Mouse (Mus musculus) spleen, adult 18-20 months (tissue): ENCODE results near the gene Ddx47.

Experiments used
- DNase-seq, 2 experiments: peaks; one replicate each; pipeline ENCODE4 v3.0.0; 2022; ENCODE audit warnings: mixed read lengths in 2 of 2

The Ddx47 gene

DNA sequence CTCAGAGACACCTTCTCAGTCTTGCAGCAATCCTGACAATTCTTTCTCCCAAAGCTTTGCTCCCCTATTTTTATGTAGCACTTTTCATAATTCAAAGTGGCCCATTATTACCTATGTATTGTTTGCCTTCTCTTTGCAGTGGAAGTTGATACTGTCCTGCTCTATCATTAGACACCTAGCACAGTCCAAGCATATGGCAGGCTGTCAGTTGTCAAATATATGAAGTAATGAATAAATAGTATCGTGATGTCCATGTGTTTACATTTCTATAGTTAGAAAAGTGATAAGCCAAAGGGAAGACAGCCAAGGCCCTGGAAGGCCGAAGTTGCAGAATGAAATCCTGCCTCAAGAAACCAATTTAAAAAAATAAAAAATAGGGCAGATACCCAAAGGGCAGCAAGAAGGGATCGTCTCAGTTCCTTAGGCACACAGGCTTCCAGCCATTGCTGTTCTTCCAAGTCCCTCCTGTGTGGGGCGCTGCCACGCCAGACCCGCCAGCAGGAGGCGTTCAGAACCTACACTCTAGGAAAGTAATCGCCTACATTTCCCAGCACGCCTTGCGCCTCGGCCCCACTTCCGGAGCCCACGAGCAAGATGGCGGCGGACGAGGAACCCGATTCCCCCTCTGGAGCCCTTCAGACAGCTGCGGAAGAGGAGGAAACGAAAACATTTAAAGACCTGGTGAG is at the start of gene Ddx47:
Gene Ddx47 (plus strand): TSS at position 565 of the 686 bp plus-strand sequence.
- peak; percentile 86 to 96 for DNase-seq

DNA sequence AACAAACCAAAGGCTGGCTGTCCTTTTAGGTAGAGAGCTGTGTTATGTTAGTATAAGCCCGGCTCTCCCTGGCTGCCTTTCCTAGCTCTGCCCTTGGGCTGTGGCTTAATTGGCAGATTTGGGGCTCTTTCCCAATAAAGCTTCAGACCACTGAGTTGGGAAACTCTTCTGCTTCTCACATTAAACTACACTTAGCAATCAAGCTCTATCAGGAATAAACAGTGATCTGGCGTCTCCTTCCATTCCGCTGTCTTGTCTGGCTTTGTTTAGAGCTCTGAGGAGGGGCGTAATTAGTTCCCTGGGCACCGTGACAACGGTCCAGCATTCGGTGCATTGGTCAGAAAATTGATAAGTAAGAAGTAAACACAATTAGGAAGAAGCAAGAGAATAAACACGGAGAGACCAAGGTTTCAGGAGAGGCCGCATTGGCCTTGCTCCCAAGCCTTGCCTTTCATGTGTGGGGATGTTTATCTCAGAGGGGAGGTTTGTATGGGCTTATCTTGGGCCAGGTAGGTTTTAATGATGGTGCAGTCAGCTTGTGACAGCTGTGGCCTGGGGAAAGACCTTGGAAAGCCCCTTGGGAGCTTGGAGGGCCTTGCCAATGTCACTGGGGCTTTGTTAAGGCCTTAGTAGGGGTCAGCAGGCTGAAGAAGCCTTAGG is 49.4 kb upstream of the Ddx47 start:
- no peak for DNase-seq

DNA sequence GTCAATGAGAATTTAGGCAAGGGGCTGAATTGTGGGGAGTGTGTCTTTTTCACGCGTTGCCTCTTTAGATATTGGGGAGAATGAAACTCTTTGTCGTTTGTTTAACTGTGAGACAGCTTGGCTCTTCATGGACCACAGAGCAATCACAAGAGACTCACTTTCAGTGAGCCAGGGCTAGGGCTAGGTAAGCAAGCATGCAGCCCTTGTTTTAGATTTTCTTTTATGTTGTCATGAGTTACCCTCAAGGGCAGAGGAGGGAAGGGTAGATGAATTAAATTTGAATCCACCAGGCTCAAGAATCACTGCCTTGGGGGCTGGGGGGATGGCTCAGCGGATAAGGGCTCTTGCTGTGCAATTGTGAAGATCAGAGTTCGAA is 48.9 kb upstream of the Ddx47 start:
- no peak for DNase-seq

DNA sequence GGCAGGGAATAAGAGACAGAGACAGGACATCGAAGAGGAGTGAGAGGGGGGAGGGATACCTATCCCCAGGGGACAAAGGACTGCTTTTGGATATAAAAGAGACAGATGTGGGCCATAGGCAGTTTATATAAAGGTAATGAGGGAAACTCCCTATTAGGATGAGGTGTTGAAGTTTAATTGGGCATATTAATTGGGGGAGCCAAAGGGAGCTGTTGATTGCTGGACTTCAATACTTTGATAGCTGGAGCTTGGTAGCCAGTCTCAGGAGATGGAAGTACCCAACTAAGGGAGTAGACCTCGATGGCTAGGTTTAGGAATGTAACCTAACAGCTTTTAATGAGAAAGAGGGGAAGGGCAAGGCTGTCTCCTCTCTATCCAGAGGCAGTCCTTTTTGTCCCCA is 47.5 kb upstream of the Ddx47 start:
- DNase-seq: no peak

DNA sequence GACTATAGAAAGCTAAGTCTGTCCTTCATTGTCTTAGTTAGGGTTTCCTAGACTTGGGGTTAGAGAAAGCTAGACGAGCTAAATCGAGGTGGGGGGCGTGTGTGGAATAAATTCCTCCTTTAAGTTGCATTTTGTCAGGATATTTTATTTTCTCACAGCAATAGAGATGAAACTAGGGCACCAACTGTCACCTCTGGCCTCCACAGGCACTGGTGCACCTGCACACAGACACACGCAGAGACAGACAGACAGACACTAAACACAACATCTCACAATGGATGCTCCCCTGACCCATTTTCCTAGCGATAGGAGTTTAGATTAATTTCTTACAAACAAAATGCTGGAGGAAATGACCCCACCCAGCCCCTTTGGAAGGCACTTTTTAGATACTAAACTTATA is 44.7 kb upstream of the Ddx47 start:
- DNase-seq: no peak

DNA sequence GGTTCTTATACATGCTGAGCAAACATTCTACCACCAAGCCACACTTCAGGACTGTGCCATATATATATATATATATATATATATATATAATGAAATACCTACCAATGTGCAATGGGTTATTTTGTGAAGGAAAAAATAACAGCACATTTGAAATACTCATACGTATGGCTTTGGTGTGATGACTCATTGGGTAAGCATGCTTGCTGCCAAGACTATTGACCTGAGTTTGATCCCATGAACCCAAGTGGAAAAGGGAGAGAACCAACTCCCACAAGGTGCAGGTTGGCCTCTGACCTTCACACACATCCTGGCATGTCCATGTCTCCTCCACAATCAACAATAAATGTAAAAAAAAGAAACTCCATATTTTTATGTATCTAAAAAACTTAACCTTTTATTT is 43.1 kb upstream of the Ddx47 start:
- DNase-seq: no peak

DNA sequence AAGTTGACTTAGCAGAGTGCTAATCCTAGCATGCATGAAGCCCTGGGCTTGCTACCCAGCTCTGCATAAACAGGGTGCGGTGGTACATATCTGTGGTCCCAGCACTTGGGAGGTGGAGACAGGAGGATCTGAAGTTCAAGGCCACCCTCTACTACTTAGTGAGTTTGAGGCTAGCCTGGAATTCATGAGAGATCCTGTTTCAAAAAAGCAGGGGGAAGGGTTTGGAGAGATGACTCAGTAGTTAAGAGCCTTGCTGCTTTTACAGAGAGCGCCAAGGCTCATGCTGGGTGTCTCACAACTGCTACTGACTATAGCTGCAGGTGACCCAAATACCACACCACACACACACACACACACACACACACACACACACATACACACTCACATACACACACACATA is 41.9 kb upstream of the Ddx47 start:
- DNase-seq: no peak

DNA sequence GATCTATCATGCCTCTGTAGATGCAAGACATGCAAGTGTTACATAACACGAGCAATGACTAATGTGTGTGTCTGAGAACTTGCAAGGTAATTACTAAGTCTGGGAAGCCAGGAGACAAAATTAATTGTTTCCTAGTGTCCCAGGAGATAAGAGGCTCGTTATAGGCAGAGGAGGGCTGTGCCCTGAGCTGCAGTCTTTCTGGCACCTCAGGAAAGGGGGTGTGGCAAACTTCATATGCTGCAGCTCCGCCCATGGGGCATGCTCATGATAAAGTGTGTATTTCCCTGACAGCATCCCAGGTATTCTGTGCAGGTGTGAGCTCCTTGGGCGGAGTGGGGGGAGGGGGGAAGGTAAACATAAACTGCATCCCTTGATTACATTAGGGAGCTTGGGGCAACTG is 39.3 kb upstream of the Ddx47 start:
- no peak for DNase-seq

DNA sequence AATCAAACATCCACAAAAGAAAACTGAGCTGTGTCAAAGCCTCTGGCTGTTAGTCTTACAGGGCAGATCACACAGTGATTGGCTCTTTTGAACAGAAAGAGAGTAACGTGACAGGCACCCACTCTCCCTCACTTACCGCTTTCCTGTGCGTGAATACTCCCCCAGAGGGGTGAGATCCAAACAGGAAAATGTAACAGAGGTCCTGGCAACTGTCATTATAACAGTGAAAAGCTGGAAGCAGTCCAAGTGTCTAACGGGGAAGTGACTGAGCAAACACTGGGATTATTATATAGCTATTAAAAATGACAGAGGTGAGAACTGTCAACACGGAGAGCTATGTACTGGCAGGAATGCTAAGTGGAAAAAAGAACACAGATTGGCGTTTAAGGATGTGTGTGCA is 34.8 kb upstream of the Ddx47 start:
- no peak for DNase-seq

- peak in 1 of 2 experiments; percentile 14 for DNase-seq
Observed at GRCm38 (mm10) chr6:134981231-134982062, 30.0 kb upstream of the Ddx47 start, which contains the start of gene Apold1. Gene Apold1 (plus strand): TSS chr6:134981718.

- peak; percentile 70 to 88 for DNase-seq
Observed at GRCm38 (mm10) chr6:134983529-134984370, 27.7 kb upstream of the Ddx47 start.

GRCm38 (mm10) chr6:134984748-134985147 is 26.7 kb upstream of the Ddx47 start:
- DNase-seq: no peak

DNA sequence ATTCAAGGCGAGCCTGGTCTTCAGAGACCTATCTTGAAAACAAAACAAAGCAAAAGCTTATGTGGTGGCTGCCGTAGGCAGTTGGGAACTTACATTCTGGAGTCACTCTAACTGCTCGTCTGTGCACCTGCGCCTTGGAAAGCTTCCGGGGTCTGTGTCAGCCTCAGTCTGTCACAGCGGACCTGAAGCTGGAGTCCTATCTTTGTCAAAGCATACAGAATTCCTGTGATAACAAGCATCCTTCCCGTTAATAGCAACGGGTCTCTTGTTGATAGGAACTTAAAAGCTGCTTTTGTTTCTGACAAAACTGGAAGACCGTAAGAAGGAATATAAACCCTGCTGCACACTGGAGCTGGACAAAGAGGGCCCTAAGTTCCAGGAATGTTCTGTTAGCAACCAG is 23.0 kb upstream of the Ddx47 start:
- DNase-seq: no peak

GRCm38 (mm10) chr6:134990674-134991073 is 20.7 kb upstream of the Ddx47 start:
- no peak for DNase-seq

DNA sequence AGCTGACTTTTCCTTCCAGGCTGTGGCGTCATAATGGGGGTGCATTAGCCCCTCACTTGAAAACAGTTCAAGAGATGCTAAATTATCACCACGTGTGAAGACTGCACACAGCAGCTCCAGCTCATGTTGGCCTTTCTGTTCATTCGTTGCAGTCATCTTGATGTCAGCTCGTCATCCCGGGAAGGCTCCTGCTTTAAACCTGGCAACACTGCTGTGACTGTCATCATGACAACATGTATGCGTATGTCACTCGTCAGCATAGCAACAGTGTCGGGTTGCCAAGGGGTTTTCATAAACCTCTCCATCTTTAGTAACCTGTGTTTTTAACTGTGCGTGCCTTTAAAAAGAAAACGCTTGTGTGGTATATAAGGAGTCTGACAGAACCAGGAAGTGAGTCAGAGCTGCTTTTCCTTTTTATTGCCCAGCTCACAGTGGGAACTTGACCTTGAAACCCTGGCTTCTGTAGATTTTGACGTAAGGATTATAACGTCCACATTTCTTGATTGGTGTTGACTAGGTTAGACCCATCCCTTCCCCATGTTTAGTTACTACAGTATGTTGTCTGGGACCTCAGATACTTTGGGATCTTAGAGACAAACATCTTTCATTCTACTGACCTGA is 17.3 kb upstream of the Ddx47 start:
- DNase-seq: no peak

DNA sequence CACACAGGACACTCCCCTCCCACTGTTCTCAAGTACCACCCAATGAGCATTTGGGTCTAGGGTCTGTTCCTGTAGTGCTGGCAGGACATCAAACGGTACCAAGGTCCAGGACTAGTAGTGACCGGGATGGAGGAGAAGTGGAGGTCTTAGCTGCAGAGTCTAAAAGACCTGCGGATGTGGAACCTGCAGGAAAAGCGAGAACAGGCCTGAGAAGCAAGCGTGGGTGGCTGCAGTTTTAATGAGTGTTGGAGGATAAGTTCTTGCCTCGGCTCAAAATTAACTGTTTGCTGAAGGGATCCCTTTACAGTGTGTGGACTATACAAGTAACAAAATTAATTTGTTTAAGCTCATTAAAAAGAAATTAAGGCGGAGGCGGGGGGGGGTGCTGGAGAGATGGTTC is 16.4 kb upstream of the Ddx47 start:
- DNase-seq: no peak

DNA sequence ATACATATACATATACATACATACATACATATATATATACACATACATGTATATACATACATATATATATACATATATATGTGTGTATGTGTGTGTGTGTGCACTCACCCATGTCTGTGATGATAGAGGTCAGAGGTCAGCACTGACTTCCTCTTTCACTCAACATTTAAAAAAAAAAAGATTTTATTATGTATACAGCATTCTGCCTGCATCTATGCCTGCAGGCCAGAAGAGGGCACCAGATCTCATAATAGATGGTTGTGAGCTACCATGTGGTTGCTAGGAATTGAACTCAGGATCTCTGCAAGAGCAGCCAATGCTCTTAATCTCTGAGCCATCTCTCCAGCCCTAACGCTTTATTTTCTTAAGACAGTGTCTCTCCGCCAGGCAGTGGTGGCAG is 14.5 kb upstream of the Ddx47 start:
- no peak for DNase-seq

DNA sequence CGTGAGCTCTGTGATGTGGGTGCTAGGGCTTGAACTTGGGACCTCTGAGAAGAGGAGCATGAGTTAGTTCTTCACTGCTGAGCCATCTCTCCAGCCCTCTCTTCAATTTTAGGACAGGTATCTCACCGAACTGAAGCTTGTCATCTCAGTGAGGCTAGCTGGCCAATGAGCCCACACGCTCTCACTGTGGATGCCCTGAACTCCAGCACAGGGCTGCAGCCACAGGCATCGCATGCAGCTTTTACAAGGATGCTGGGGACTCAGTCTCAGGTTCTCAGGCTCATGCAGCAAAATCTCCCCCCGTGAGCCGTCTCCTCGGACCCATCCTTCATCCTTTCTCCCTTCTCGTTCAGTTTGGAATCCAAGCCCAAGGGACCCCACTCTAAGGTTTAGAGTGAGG is 13.3 kb upstream of the Ddx47 start:
- no peak for DNase-seq

- no peak for DNase-seq
Observed at GRCm38 (mm10) chr6:134998781-134999180, 12.6 kb upstream of the Ddx47 start.

DNA sequence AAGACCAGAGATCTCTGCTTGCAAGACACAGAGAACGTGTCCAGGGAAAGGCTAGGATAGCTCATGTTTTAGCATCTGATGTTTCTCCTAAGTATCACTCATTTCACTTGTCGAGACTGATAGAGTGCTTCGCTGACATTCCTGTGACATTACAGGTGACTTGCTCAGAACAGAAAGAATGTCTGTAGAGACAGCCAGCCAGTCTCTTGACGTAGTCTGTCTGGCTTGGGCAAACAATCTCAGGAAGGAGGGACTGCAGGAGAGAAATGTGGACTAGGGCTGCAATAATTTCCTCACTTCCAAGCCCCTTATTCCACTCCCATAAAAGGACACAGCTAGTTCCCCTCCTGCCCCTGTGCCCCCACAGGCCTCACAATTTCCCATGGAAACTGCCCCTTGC is 11.1 kb upstream of the Ddx47 start:
- DNase-seq: no peak

- no peak for DNase-seq
Observed at GRCm38 (mm10) chr6:135001991-135002390, 9.4 kb upstream of the Ddx47 start.

DNA sequence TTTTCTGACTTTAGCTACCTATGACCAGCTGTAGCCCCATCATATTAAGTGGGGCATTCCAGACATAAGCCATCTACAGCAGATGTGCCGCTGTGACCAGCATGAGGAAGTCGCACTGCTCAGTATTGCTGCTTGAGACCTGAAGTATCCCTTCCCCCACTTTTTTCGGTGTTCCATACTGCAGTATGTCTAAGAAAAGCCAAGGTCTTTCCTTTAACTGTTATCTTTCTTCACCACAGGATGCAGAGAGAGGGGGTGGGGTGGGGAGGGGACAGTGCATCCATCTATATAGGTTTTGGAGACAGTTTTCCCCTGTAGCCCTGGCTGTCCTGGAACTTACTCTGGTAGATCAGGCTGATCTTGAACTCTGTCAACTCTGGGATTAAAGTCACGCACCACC is 5.0 kb upstream of the Ddx47 start:
- DNase-seq: no peak

DNA sequence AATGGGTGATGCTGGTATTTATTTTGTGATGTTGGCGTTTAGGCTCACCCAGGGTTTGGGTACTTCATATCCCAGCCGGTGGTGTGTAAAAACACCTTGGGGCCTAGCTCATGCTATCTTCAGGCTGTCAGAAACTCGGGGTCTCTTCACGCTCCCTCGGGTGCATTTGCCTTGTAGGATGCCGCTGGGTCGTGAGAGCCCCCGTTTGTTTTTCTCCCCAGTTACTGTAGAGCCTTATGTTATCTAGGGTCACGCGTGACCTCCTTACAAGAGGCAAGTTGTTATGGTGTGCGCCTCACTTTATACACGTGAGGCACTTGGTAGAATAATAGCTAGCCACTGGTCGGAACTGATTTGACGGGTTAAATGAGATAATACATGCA is 313 bp downstream of the Ddx47 start:
- no peak for DNase-seq
